Comparison of ENCODE assay signal across 8 mouse cellular contexts in the genomic region with DNA sequence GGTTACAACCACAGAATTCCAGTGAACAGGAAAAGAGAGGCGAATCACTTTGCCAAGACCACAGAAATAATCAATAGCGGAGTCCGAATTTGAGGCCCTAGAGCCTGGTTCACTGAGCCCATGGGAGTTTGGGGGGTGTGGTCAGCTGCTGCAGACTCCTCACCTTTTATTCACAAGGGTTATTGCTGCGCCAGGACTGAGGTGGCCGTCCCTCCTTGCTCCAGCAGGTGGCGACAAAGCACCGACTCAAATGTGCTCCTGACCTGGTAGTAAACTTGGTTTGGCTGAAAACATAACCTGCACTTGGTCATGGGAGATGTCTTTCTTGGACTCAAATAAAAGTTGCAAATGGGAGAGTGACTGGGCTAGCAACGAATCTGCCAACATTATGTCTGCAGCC. TPM values are rescaled to one million over a fixed set of nuclear protein-coding genes. Genes with fewer than 3 reads are reported as not detected.
DNase-seq lines count a peak whose midpoint lies in the region; ATAC-seq and TF ChIP-seq lines count a peak whose summit lies in the region.

No protein-coding gene starts in this region.

- DNase-seq in CD8-positive naive resting alpha-beta T cell, adult 2 months (ENCODE audit: low read depth in 2 of 2, low spot score in 2 of 2), result peak; percentile 29 to 56
- DNase-seq in adrenal gland, postnatal 4 days (ENCODE audit: low spot score in 2 of 2), result peak; percentile 55 to 59
- DNase-seq in heart, postnatal 25 days (ENCODE audit: low spot score), result peak; percentile 31
- DNase-seq in kidney, postnatal 4 days, result peak; percentile 92
- peak; percentile 82 for DNase-seq in lung, adult 2 months
- peak; percentile 16 for DNase-seq in ovary, adult 18-20 months (ENCODE audit: low spot score)
- peak; percentile 72 for DNase-seq in thymus, postnatal 0 days (ENCODE audit: low spot score)

- peak; percentile 64; the same call in 1 of the 2 replicates for ATAC-seq in erythroblast, adult 5-6 weeks (replicated peaks; ENCODE audit: low FRiP score, poor library complexity, severe bottlenecking)

- no peak for TF ChIP-seq POLR2A in lung, adult 2 months (IDR thresholded peaks at IDR 0.05; ENCODE audit: borderline replicate concordance, extremely low read depth, low read depth, low read length)

- TF ChIP-seq CTCF in lung, adult 2 months (IDR thresholded peaks at IDR 0.05; ENCODE audit: insufficient read depth, low read length), result peak; percentile 92

- intact Hi-C loops in heart, postnatal 25 days (cut with DNase I), result loop anchor here (10.0 kb wide), 2 partner anchors 305 to 645 kb away; partner anchors contain the start of gene Chst13

- H3K4me1 ChIP-seq in lung, adult 2 months (ENCODE audit: control insufficient read depth, insufficient read depth, low read length), result no peaks in the 10 kb centered on the region

- WGBS in lung, adult 2 months, result 9% methylated on average over 8 of the region's 8 CpGs

- no peak overlapping the region for H3K4me3 ChIP-seq in lung, adult 2 months (replicated peaks; ENCODE audit: extremely low read depth, low read depth, low read length)

RNA-seq across cellular contexts. Expression of gene Vmn1r40, which starts 27.2 kb away (rescaled TPM):
- not detected for total RNA-seq in adrenal gland, postnatal 4 days (2021)
- total RNA-seq in erythroblast, adult 5-6 weeks (2015; ENCODE audit: low replicate concordance), result not detected in 2 replicates
- not detected in 2 replicates for total RNA-seq in erythroblast, adult 5-6 weeks (2017; ENCODE audit: low replicate concordance)
- total RNA-seq in heart, postnatal 25 days (2021), result not detected
- polyA plus RNA-seq in lung, adult 2 months (2012; rRNA removed), result not detected in 2 replicates
- polyA plus RNA-seq in thymus, postnatal 0 days (2015; fragmentation: Nextera tagmentation; extraction: Ambion mirVana), result not detected in 2 replicates

RNA-seq across cellular contexts. Expression of gene Txnrd3, which starts 36.4 kb away (rescaled TPM):
- 10 to 100 TPM; 17.6 to 18.1 TPM for total RNA-seq in adrenal gland, postnatal 4 days (2021)
- 1.5 and 1.7 TPM in 2 replicates for total RNA-seq in erythroblast, adult 5-6 weeks (2015; ENCODE audit: low replicate concordance)
- total RNA-seq in erythroblast, adult 5-6 weeks (2017; ENCODE audit: low replicate concordance), result 0.77 and 1.8 TPM in 2 replicates
- 10 to 100 TPM; 15.0 to 15.8 TPM for total RNA-seq in heart, postnatal 25 days (2021)
- 13.8 and 15.5 TPM in 2 replicates for polyA plus RNA-seq in lung, adult 2 months (2012; rRNA removed)
- 21.1 and 23.5 TPM in 2 replicates for polyA plus RNA-seq in thymus, postnatal 0 days (2015; fragmentation: Nextera tagmentation; extraction: Ambion mirVana)

Comparison
In these comparisons a context has a peak if more than half of its experiments do, and no peak if none do; other contexts are left out.
1. DNase-seq: peak in every context shown above with its lines; median percentile 92 in kidney, postnatal 4 days; 82 in lung, adult 2 months; 72 in thymus, postnatal 0 days; 57 in adrenal gland, postnatal 4 days; 42 in CD8-positive naive resting alpha-beta T cell, adult 2 months; 31 in heart, postnatal 25 days; 16 in ovary, adult 18-20 months.
2. RNA of gene Txnrd3, which starts 36.4 kb away (total RNA-seq): 17.6 to 18.1 TPM in adrenal gland, postnatal 4 days and 15.0 to 15.8 TPM in heart, postnatal 25 days; 0.77 to 1.8 TPM in erythroblast, adult 5-6 weeks; every median in the first group is over 4 times any median in the second.